Mouse (Mus musculus) ES-E14 (cell line): ENCODE data around the gene Hsdl2.

Source experiments
- CHD2 ChIP-seq: IDR thresholded peaks from 2 replicates; pipeline ENCODE4 v1.6.1; 2014; ENCODE audit warnings: mild to moderate bottlenecking, low read depth, low read length, inconsistent platforms
- MAFK ChIP-seq: IDR thresholded peaks from 2 replicates; pipeline ENCODE4 v1.6.1; 2014; ENCODE audit warnings: mild to moderate bottlenecking, low read depth, low read length, inconsistent platforms; ENCODE audit not compliant: insufficient read depth
- ZC3H11A ChIP-seq: IDR thresholded peaks from 2 replicates; pipeline ENCODE4 v1.6.1; 2012; ENCODE audit warnings: low read depth, mild to moderate bottlenecking, inconsistent platforms, low read length, borderline replicate concordance
- ZNF384 ChIP-seq: IDR thresholded peaks from 2 replicates; pipeline ENCODE4 v1.6.1; 2012; ENCODE audit warnings: low read depth, low read length, inconsistent platforms

DNA sequence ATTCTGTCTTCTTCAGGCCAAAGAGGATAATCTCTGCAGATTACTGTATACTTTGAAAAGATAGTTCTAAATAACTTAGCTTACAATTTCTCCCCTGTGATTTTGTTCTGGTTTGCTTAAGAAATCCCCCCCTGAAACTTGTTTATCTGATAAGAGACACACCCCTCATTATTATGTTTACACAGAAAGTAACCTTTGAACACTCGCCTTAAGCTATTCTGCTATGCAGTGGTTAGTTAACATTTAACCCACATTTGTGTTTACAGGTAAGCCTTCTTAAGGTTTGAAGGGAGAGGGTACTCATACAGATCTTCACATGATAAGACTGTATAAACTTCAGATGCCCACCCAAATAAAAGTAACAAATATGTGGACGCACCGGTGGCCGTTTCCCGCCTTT, 28.5 kb upstream of the Hsdl2 start:
- TF ChIP-seq ZC3H11A (no peak), CHD2 (no peak), ZNF384 (no peak), MAFK (no peak)
